In genomic region chrX:95852806-95853205, GRCm38 (mm10) we compare ENCODE assay signal across 28 mouse cellular contexts.
DNase-seq lines count a peak whose midpoint lies in the region; ATAC-seq and TF ChIP-seq lines count a peak whose summit lies in the region.
"Had no signal": no experiment of that assay in that cellular context is flagged by ENCODE, and none has a peak within 500 bp of the region (broad histone marks: within the 10 kb centered on the region; RNA-seq: fewer than 3 reads in every experiment).

No protein-coding gene starts in this region.

- no peak overlapping the region for H3K4me3 ChIP-seq in heart, embryonic 16.5 days (ENCODE audit: low read length)
- H3K4me3 ChIP-seq in heart, embryonic 12.5 days, result no peak overlapping the region
- H3K4me3 ChIP-seq in CH12.LX (replicated peaks in 1 of 3; ENCODE audit: low read depth in 2 of 3, low read length in 2 of 3, poor library complexity in 1 of 3), result no peak overlapping the region
- H3K4me3 ChIP-seq in forebrain, embryonic 15.5 days, result no peak overlapping the region
- H3K4me3 ChIP-seq: embryonic facial prominence, embryonic 13.5 days; forebrain, embryonic 10.5 days; heart, embryonic 15.5 days; hindbrain, embryonic 12.5 days; limb, embryonic 12.5 days; megakaryocyte, embryonic 14.5 days; midbrain, embryonic 12.5 days had no signal

- no peaks in the 10 kb centered on the region for H3K79me2 ChIP-seq in CH12.LX (replicated peaks; ENCODE audit: control insufficient read depth, extremely low read depth, insufficient read depth, poor library complexity, severe bottlenecking)

- ATAC-seq in heart, embryonic 16.5 days (replicated peaks; ENCODE audit: extremely low read depth, insufficient read depth, low FRiP score), result no peak
- ATAC-seq in heart, embryonic 12.5 days (ENCODE audit: insufficient number of reproducible peaks, low FRiP score), result no peak
- no peak for ATAC-seq in forebrain, embryonic 15.5 days (replicated peaks)
- ATAC-seq: hindbrain, postnatal 0 days; intestine, embryonic 16.5 days had no signal

- H3K9me3 ChIP-seq in heart, embryonic 16.5 days (replicated peaks; ENCODE audit: control insufficient read depth, low read length), result 0 out of 2 replicates have a peak, but pooled peaks cover 2% of the 10 kb centered on the region
- no peaks in the 10 kb centered on the region for H3K9me3 ChIP-seq in heart, embryonic 12.5 days (replicated peaks)
- peaks cover 2% of the 10 kb centered on the region for H3K9me3 ChIP-seq in CH12.LX (replicated peaks; ENCODE audit: low read length)
- H3K9me3 ChIP-seq in forebrain, embryonic 15.5 days, result no peaks in the 10 kb centered on the region
- H3K9me3 ChIP-seq: embryonic facial prominence, embryonic 13.5 days; forebrain, embryonic 10.5 days; heart, embryonic 15.5 days; hindbrain, embryonic 12.5 days; limb, embryonic 12.5 days; midbrain, embryonic 12.5 days had no signal

- 55% methylated on average over 14 of the region's 14 CpGs for WGBS in heart, embryonic 16.5 days
- 62% methylated on average over 14 of the region's 14 CpGs for WGBS in heart, embryonic 12.5 days
- 72% methylated on average over 14 of the region's 14 CpGs for WGBS in forebrain, embryonic 15.5 days

- no peak overlapping the region for H3K9ac ChIP-seq in heart, embryonic 16.5 days (ENCODE audit: low read length)
- no peak overlapping the region for H3K9ac ChIP-seq in heart, embryonic 12.5 days
- H3K9ac ChIP-seq in CH12.LX (ENCODE audit: insufficient read depth, low read depth), result no peak overlapping the region
- H3K9ac ChIP-seq in forebrain, embryonic 15.5 days (replicated peaks), result no peak overlapping the region
- H3K9ac ChIP-seq: embryonic facial prominence, embryonic 13.5 days; heart, embryonic 15.5 days; hindbrain, embryonic 12.5 days; limb, embryonic 12.5 days; midbrain, embryonic 12.5 days had no signal

- H3K4me1 ChIP-seq in heart, embryonic 16.5 days (ENCODE audit: control insufficient read depth, insufficient read depth, low read length), result no peaks in the 10 kb centered on the region
- no peaks in the 10 kb centered on the region for H3K4me1 ChIP-seq in heart, embryonic 12.5 days (replicated peaks)
- no peaks in the 10 kb centered on the region for H3K4me1 ChIP-seq in CH12.LX (ENCODE audit: control insufficient read depth in 1 of 2, insufficient read depth in 2 of 2)
- no peaks in the 10 kb centered on the region for H3K4me1 ChIP-seq in forebrain, embryonic 15.5 days
- H3K4me1 ChIP-seq: embryonic facial prominence, embryonic 13.5 days; forebrain, embryonic 10.5 days; heart, embryonic 15.5 days; hindbrain, embryonic 12.5 days; limb, embryonic 12.5 days; megakaryocyte, embryonic 14.5 days; midbrain, embryonic 12.5 days had no signal

- in situ Hi-C loops in CH12.LX (cut with MboI; ENCODE audit: low pct_ligation_motif_present, low pct_unique_long_range_greater_than_20kb, low sequenced_read_pairs), result no loop called here

- TF ChIP-seq RAD21 in CH12.LX (IDR thresholded peaks at IDR 0.05; ENCODE audit: low read depth, low read length), result no peak

- no peak overlapping the region for H3K27ac ChIP-seq in heart, embryonic 16.5 days (ENCODE audit: low read length)
- no peak overlapping the region for H3K27ac ChIP-seq in heart, embryonic 12.5 days (ENCODE audit: poor library complexity, severe bottlenecking)
- no peak overlapping the region for H3K27ac ChIP-seq in CH12.LX (ENCODE audit: insufficient read depth, low read depth)
- no peak overlapping the region for H3K27ac ChIP-seq in forebrain, embryonic 15.5 days (replicated peaks)
- H3K27ac ChIP-seq: embryonic facial prominence, embryonic 13.5 days; forebrain, embryonic 10.5 days; heart, embryonic 15.5 days; hindbrain, embryonic 12.5 days; hindbrain, postnatal 0 days; limb, embryonic 12.5 days; midbrain, embryonic 12.5 days had no signal

- no peak for TF ChIP-seq POLR2A in CH12.LX (IDR thresholded peaks at IDR 0.05; ENCODE audit: low read depth, low read length)

- dilution Hi-C loops in CH12.LX (cut with MboI; ENCODE audit: extremely low pct_ligation_motif_present, extremely low pct_unique_long_range_greater_than_20kb, low sequenced_read_pairs), result no loop called here

- DNase-seq in CH12.LX (ENCODE audit: extremely low read depth), result peak; percentile 6
- DNase-seq in splenic B cell, adult 2 months (ENCODE audit: low read depth, low spot score), result peak; percentile 0
- DNase-seq in thymus, postnatal 36 days, result peak; percentile 15 to 23
- DNase-seq in testis, postnatal 10 days (ENCODE audit: low spot score), result no peak
- DNase-seq in embryo, embryonic 10 days (ENCODE audit: low spot score), result no peak
- DNase-seq: adrenal gland, postnatal 25 days; cerebellum, adult 11-12 months; cerebellum, adult 9-11 months; gastrocnemius, postnatal 14 days; heart, postnatal 36 days; kidney, adult 9 months; kidney, postnatal 10 days; layer of hippocampus, adult 9-11 months; lung, postnatal 4 days; right cerebral cortex, postnatal 4 days had no signal

- H3K27me3 ChIP-seq in heart, embryonic 16.5 days (ENCODE audit: control insufficient read depth, insufficient read depth, low read length), result no peaks in the 10 kb centered on the region
- no peaks in the 10 kb centered on the region for H3K27me3 ChIP-seq in heart, embryonic 12.5 days (replicated peaks)
- H3K27me3 ChIP-seq in CH12.LX (replicated peaks), result no peaks in the 10 kb centered on the region
- no peaks in the 10 kb centered on the region for H3K27me3 ChIP-seq in splenic B cell, adult 2 months (ENCODE audit: control insufficient read depth, insufficient read depth, low read length, poor library complexity, severe bottlenecking)
- no peaks in the 10 kb centered on the region for H3K27me3 ChIP-seq in forebrain, embryonic 15.5 days
- H3K27me3 ChIP-seq: embryonic facial prominence, embryonic 13.5 days; heart, embryonic 15.5 days; hindbrain, embryonic 12.5 days; limb, embryonic 12.5 days; midbrain, embryonic 12.5 days had no signal

- H3K36me3 ChIP-seq in heart, embryonic 16.5 days (ENCODE audit: control insufficient read depth, insufficient read depth), result no peaks in the 10 kb centered on the region
- no peaks in the 10 kb centered on the region for H3K36me3 ChIP-seq in heart, embryonic 12.5 days
- no peaks in the 10 kb centered on the region for H3K36me3 ChIP-seq in CH12.LX (replicated peaks in 1 of 2; ENCODE audit: control insufficient read depth in 1 of 2, insufficient read depth in 1 of 2, low read length in 1 of 2)
- no peaks in the 10 kb centered on the region for H3K36me3 ChIP-seq in splenic B cell, adult 2 months (ENCODE audit: control insufficient read depth, insufficient read depth, low read length, poor library complexity, severe bottlenecking)
- no peaks in the 10 kb centered on the region for H3K36me3 ChIP-seq in forebrain, embryonic 15.5 days
- H3K36me3 ChIP-seq: embryonic facial prominence, embryonic 13.5 days; forebrain, embryonic 10.5 days; heart, embryonic 15.5 days; hindbrain, embryonic 12.5 days; limb, embryonic 12.5 days; midbrain, embryonic 12.5 days had no signal

- 0 out of 2 replicates have a peak overlapping the region, but pooled peaks have one; percentile 2 for H3K4me2 ChIP-seq in heart, embryonic 16.5 days (ENCODE audit: low read depth, low read length)
- H3K4me2 ChIP-seq in heart, embryonic 12.5 days, result no peak overlapping the region
- H3K4me2 ChIP-seq in CH12.LX (ENCODE audit: insufficient read depth, low read depth, poor library complexity, severe bottlenecking), result no peak overlapping the region
- no peak overlapping the region for H3K4me2 ChIP-seq in forebrain, embryonic 15.5 days (replicated peaks)
- H3K4me2 ChIP-seq: embryonic facial prominence, embryonic 13.5 days; heart, embryonic 15.5 days; hindbrain, embryonic 12.5 days; limb, embryonic 12.5 days; liver, embryonic 11.5 days; midbrain, embryonic 12.5 days had no signal

- TF ChIP-seq CTCF in CH12.LX (conservative IDR thresholded peaks at IDR 0.05 in 1 of 2, IDR thresholded peaks at IDR 0.05 in 1 of 2; ENCODE audit: low read depth in 2 of 2, low read length in 2 of 2), result no peak

- TF ChIP-seq EP300 in CH12.LX (IDR thresholded peaks at IDR 0.05; ENCODE audit: low read length), result no peak

TF ChIP-seq in CH12.LX, 34 proteins besides CTCF, POLR2A, EP300 and RAD21:
- TF ChIP-seq TCF12 (IDR thresholded peaks at IDR 0.05; ENCODE audit: low read depth, low read length), result no peak
- TF ChIP-seq E2F4 (IDR thresholded peaks at IDR 0.05; ENCODE audit: insufficient replicate concordance, low read depth, low read length), result no peak
- no peak for TF ChIP-seq ETS1 (conservative IDR thresholded peaks at IDR 0.05; ENCODE audit: low read depth, low read length)
- TF ChIP-seq KAT2A (IDR thresholded peaks at IDR 0.05; ENCODE audit: insufficient replicate concordance, low read length), result no peak
- TF ChIP-seq ELF1 (IDR thresholded peaks at IDR 0.05; ENCODE audit: low read depth, low read length), result no peak
- TF ChIP-seq MAX (IDR thresholded peaks at IDR 0.05; ENCODE audit: low read length), result no peak
- TF ChIP-seq GABPA (IDR thresholded peaks at IDR 0.05; ENCODE audit: insufficient replicate concordance, low read depth, low read length), result no peak
- no peak for TF ChIP-seq HCFC1 (IDR thresholded peaks at IDR 0.05; ENCODE audit: low read depth, low read length)
- TF ChIP-seq NELFE (IDR thresholded peaks at IDR 0.05; ENCODE audit: low read depth, low read length), result no peak
- no peak for TF ChIP-seq MYC (IDR thresholded peaks at IDR 0.05; ENCODE audit: low read depth, low read length)
- no peak for TF ChIP-seq JUND (conservative IDR thresholded peaks at IDR 0.05; ENCODE audit: low read depth, low read length)
- no peak for TF ChIP-seq IRF4 (IDR thresholded peaks at IDR 0.05; ENCODE audit: low read depth, low read length)
- no peak for TF ChIP-seq USF2 (conservative IDR thresholded peaks at IDR 0.05; ENCODE audit: low read depth, low read length)
- TF ChIP-seq TBP (conservative IDR thresholded peaks at IDR 0.05; ENCODE audit: low read depth, low read length), result no peak
- no peak for TF ChIP-seq ZKSCAN1 (IDR thresholded peaks at IDR 0.05; ENCODE audit: borderline replicate concordance, low read depth, low read length)
- no peak for TF ChIP-seq ZC3H11A (IDR thresholded peaks at IDR 0.05; ENCODE audit: low read depth, low read length)

Comparison
In these comparisons a context has a peak if more than half of its experiments do, and no peak if none do; other contexts are left out.
1. DNase-seq: peak in CH12.LX (single experiment), splenic B cell, adult 2 months (single experiment) and thymus, postnatal 36 days (2 of 2); none in testis, postnatal 10 days (single experiment) and embryo, embryonic 10 days (single experiment).